Mouse (Mus musculus) splenic B cell, adult 2 months (primary cell): ENCODE results near the gene Unc13b.

ENCODE experiments used
- DNase-seq: peaks from one replicate; pipeline ENCODE4 v3.0.0-alpha.2; 2011; ENCODE audit warnings: low read depth, low spot score
- H3K27me3 ChIP-seq: 2 replicates; pipeline ENCODE4 v1.6.1; 2012; ENCODE audit warnings: mild to moderate bottlenecking, low read length, moderate library complexity, mixed read lengths; ENCODE audit not compliant: control insufficient read depth, poor library complexity, insufficient read depth, severe bottlenecking
- H3K36me3 ChIP-seq: 2 replicates; pipeline ENCODE4 v1.6.1; 2012; ENCODE audit warnings: mild to moderate bottlenecking, low read length, moderate library complexity, mixed read lengths; ENCODE audit not compliant: control insufficient read depth, poor library complexity, insufficient read depth, severe bottlenecking

The Unc13b gene

GRCm38 (mm10) chr4:43248909-43249308 is 190.2 kb downstream of the Unc13b start:
- H3K36me3 ChIP-seq = no peaks in the 10 kb centered on the region
- DNase-seq = no peak
- no peaks in the 10 kb centered on the region for H3K27me3 ChIP-seq

DNA sequence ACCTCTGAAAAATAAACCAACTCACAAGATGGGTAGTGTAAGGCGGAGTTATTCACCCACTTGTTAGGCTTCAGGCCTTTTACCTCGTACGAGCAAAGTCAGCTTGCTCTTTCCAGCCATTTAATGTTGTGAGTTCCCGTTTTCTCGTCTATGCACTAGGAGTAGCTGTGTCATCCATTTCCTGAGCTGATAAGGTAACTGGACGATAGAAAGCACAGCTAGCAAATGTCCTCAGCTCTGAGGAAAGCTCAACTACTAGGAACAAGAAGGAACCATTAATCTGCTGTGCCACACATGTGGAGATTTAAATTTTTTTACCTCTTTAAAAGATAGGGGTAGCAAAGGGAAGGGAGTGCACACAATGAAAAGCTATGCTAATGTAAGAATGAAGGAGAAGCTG is 192.5 kb downstream of the Unc13b start:
- no peak for DNase-seq
- no peaks in the 10 kb centered on the region for H3K27me3 ChIP-seq

DNA sequence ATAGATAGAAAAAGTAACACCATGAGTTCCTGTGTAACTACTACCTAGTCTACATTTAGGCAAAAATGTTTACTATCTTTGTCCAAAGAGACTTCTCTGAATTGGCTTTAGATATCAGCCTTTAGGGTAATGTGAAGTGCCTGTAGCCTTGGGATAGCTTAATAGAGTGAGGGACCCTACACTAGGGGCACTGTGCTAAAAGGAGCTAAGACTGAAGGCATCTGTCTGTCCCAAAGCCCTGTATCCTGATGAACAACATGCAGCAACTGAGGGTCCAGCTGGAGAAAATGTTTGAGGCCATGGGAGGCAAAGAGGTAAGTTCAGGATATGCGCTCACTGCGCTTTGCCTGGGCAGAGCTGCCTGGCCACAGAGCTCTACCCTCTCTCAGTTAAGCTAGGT is 198.3 kb downstream of the Unc13b start:
- Histone ChIP-seq H3K27me3 (no peaks in the 10 kb centered on the region), H3K36me3 (no peaks in the 10 kb centered on the region)
- DNase-seq = no peak

More for the DNA sequence above, 192.5 kb downstream of the Unc13b start:
- H3K36me3 ChIP-seq = no peaks in the 10 kb centered on the region

GRCm38 (mm10) chr4:43258556-43258955 is 199.8 kb downstream of the Unc13b start:
- Histone ChIP-seq H3K36me3 (no peaks in the 10 kb centered on the region), H3K27me3 (no peaks in the 10 kb centered on the region)
- DNase-seq = no peak

GRCm38 (mm10) chr4:43259435-43259834 is 200.7 kb downstream of the Unc13b start:
- H3K36me3 ChIP-seq = no peaks in the 10 kb centered on the region
- H3K27me3 ChIP-seq = no peaks in the 10 kb centered on the region
- DNase-seq = no peak

GRCm38 (mm10) chr4:43260096-43260495 is 201.3 kb downstream of the Unc13b start:
- Histone ChIP-seq H3K27me3 (no peaks in the 10 kb centered on the region), H3K36me3 (no peaks in the 10 kb centered on the region)
- no peak for DNase-seq

- DNase-seq = no peak
- Histone ChIP-seq H3K36me3 (no peaks in the 10 kb centered on the region), H3K27me3 (no peaks in the 10 kb centered on the region)
These were observed 204.1 kb downstream of the Unc13b start for GRCm38 (mm10) chr4:43262821-43263220.

DNA sequence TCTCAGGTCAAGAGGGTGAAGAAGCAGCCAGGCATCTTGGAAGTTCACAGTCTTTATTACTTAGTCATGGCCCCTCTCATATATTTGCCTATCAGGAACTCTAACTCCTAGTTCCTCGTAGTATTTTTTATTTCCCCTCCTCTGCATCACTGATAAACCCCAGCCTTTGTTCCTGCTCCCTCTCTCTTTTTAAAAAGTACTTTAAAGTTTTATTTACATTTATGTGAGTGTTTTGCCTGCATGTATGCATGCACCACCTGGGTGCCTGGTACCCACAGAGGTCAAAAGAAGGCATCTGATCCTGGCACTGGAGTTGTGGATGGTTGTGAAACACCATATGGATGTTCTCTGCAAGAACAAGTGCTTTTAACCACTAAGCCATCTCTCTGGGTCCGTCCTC is 207.4 kb downstream of the Unc13b start:
- H3K36me3 ChIP-seq = no peaks in the 10 kb centered on the region
- no peak for DNase-seq
- H3K27me3 ChIP-seq = no peaks in the 10 kb centered on the region

DNA sequence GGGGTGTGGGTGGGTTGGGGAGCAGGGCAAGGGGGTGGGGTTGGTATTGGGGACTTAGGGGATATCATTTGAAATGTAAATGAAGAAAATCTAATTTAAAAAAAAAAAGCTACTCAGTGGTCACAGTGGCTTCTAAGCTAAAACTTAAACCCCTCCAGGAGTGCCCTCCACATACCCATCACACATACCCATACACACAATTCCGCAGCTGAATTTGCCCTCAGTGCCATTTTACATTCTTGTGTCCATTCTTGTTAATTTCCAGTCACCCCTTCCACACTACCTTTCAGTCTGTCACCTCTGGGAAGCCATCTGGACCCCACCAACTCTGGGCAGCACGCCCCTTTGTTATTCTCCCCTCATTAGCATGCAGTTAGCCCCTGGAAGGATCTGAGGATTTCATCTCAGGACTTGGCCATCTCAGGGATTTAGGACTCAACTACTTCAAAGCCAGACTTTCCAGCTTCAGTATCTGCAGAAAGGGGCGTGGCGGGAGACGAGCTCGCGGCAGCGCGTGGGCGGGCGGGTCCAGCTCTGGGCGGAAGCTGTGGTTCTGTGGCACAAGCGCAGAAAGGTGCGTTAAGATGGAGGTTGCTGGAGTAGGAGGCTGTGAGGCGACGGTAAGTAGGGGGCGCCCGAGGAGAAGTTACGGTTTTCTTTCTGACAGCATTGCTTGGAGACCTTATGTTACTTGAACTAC is 208.0 kb downstream of the Unc13b start, which contains the start of gene Atp8b5:
TSS of gene Atp8b5 (plus strand) at position 537 of the 700 bp plus-strand sequence.
- no peaks in the 10 kb centered on the region for H3K27me3 ChIP-seq
- no peaks in the 10 kb centered on the region for H3K36me3 ChIP-seq
- peak; percentile 46 for DNase-seq

- DNase-seq = no peak
- Histone ChIP-seq H3K27me3 (no peaks in the 10 kb centered on the region), H3K36me3 (no peaks in the 10 kb centered on the region)
These were observed 208.5 kb downstream of the Unc13b start for GRCm38 (mm10) chr4:43267323-43267658.

DNA sequence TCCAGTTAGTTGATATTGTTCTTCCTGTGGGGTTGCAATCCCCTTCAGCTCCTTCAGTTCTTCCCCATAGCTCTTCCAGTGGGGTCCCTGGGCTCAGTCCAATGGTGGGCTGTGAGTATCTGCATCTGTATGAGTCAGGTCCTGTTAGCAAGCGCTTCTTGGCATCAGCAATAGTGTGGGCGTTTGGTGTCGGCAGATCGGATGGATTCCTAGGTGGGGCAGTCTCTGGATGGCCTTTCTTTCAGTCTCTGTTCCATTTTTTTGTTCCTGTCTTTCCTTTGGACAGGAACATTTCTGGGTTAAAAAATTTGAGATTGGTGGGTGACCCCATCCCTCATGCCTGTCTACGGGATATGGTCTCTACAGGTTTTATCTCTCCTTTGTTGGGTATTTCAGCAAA is 226.7 kb downstream of the Unc13b start:
- no peak for DNase-seq
- Histone ChIP-seq H3K27me3 (no peaks in the 10 kb centered on the region; the same call in 1 of the 2 replicates), H3K36me3 (no peaks in the 10 kb centered on the region)

GRCm38 (mm10) chr4:43287305-43287704 is 228.6 kb downstream of the Unc13b start:
- H3K27me3 ChIP-seq = no peaks in the 10 kb centered on the region; the same call in 1 of the 2 replicates
- DNase-seq = no peak
- H3K36me3 ChIP-seq = no peaks in the 10 kb centered on the region

DNA sequence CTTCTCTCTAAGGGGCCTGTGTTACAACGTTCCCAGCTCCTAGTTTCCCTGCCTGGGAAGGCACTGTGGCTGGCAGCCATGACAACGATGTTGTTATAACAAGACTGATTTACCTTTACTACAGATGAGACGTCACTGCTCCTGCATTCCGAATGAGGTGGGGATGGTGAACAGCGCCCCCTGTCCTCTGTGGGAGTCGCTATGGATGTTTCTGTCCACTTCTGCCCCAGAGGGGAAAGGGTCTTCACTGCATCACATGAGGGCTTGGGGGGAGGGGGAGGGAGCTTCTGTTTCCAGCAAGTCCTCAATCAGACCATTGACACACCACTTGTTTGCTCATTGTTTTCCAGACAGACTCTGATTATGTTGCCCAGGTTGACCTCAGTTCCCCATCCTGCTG is 235.2 kb downstream of the Unc13b start:
- Histone ChIP-seq H3K27me3 (no peaks in the 10 kb centered on the region), H3K36me3 (no peaks in the 10 kb centered on the region)
- DNase-seq = peak; percentile 4

GRCm38 (mm10) chr4:43309696-43310338 is 251.1 kb downstream of the Unc13b start:
- DNase-seq = no peak
- H3K36me3 ChIP-seq = no peaks in the 10 kb centered on the region
- H3K27me3 ChIP-seq = no peaks in the 10 kb centered on the region
